Mouse (Mus musculus): ENCODE data around the gene Mff. TPM values are rescaled to one million over a fixed set of nuclear protein-coding genes. Genes with fewer than 3 reads are reported as not detected.

Gene Mff
- polyA plus RNA-seq, 2 experiments, result 176 to 223 TPM

DNA sequence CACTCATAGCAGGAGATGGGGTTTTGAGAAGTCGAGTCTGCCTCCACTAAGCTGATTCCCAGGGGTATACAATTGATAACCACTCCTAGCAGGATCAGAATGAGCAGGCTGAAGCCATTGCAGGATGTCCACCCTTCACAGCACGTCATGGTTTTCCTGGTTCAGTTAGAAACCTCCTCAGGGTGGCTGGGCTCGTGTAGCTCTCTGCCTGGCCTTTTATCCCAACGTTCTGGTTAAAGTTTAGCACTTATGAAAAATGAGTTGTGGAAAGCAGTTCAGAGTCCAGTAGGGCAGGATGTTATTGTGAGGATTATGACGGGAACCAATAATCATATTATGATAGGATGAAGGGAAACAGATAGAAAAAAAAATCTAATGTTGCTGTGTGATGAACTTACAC is 43.6 kb downstream of the Mff start, which contains the start of gene Tm4sf20:
Gene Tm4sf20, minus strand, starts transcription at position 193 of the 400 bp plus-strand sequence.
- Histone ChIP-seq H3K4me2 (replicated peaks; ENCODE audit: low read depth, low read length, severe bottlenecking) (no peak within 1 kb of the TSS), H3K4me3 (replicated peaks; ENCODE audit: low read length) (no peak within 1 kb of the TSS), H3K36me3 (ENCODE audit: control insufficient read depth, insufficient read depth, low read length) (no peaks in the 10 kb centered on the region), H3K27me3 (ENCODE audit: control insufficient read depth, insufficient read depth, low read length) (no peaks in the 10 kb centered on the region), H3K27ac (replicated peaks; ENCODE audit: low read depth, low read length) (no peak within 1 kb of the TSS), H3K9me3 (ENCODE audit: control insufficient read depth, low read length) (no peaks in the 10 kb centered on the region), H3K4me1 (ENCODE audit: control insufficient read depth, insufficient read depth, low read length) (no peaks in the 10 kb centered on the region), H3K9ac (ENCODE audit: low read depth, low read length, severe bottlenecking) (no peak within 1 kb of the TSS)
- DNase-seq (ENCODE audit: low spot score) (no peak), ATAC-seq (ENCODE audit: low FRiP score, low read depth) (no peak)
- 77% methylated on average over 5 of the region's 5 CpGs for WGBS
- no peak for TF ChIP-seq POLR2A (IDR thresholded peaks at IDR 0.05; ENCODE audit: borderline replicate concordance, extremely low read depth, insufficient read depth, insufficient read length)

DNA sequence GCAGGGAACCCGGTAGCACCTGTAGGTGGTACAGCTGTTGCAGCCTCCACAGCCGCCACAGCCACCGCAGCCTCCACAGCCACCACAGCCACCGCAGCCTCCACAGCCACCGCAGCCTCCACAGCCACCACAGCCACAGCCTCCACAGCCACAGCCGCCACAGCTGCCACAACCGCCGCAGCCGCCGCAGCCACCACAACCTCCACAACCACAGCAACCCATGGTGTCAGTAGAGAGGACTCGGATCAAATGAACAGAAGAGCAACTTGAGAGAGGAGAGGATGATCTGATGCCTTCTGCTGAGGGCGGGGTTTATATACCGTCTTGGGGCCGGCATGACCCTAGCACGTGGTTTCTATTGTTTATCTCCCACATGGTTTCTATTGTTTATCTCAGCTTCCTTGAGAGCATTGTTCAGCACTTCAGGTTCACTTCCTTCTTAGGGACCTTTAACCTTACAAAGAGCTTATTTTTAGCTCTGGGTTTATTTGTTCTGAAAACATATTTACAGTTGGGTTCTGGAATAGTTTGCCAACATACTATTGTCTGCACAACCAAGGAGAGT is 46.4 kb downstream of the Mff start, which contains the start of gene Gm47791:
Gene Gm47791, minus strand, starts transcription at position 222 of the 565 bp plus-strand sequence.
- Histone ChIP-seq H3K9me3 (ENCODE audit: control insufficient read depth, low read length) (no peaks in the 10 kb centered on the region), H3K27ac (replicated peaks; ENCODE audit: low read depth, low read length) (no peak within 1 kb of the TSS), H3K27me3 (ENCODE audit: control insufficient read depth, insufficient read depth, low read length) (no peaks in the 10 kb centered on the region), H3K9ac (ENCODE audit: low read depth, low read length, severe bottlenecking) (no peak within 1 kb of the TSS), H3K4me1 (ENCODE audit: control insufficient read depth, insufficient read depth, low read length) (no peaks in the 10 kb centered on the region), H3K4me2 (replicated peaks; ENCODE audit: low read depth, low read length, severe bottlenecking) (no peak within 1 kb of the TSS), H3K4me3 (replicated peaks; ENCODE audit: low read length) (no peak within 1 kb of the TSS), H3K36me3 (ENCODE audit: control insufficient read depth, insufficient read depth, low read length) (no peaks in the 10 kb centered on the region)
- TF ChIP-seq POLR2A (IDR thresholded peaks at IDR 0.05; ENCODE audit: borderline replicate concordance, extremely low read depth, insufficient read depth, insufficient read length), result no peak
- 94% methylated on average over 15 of the region's 15 CpGs for WGBS
- ATAC-seq (ENCODE audit: low FRiP score, low read depth) (no peak), DNase-seq (ENCODE audit: low spot score) (no peak)

DNA sequence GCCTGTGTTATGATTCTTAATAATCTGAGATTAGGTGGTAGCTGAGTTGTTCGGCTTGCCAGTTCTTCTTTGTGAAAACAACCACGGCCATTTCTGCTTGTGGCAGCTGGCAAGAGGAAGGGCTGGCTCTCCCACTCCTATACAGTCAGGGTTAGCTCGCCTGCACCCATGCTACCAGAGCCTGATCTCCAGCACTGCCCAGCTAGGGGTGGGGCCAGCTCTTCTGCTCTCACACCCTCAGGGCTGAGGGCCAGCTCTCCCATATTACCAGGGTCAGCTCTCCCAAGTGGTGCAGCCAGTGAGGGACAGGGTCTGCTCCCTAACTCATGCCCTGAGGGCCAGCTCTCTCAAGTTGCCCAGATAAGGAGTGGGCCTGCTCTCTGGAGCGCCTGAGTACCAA is 47.7 kb downstream of the Mff start:
- ATAC-seq (ENCODE audit: low FRiP score, low read depth) (no peak), DNase-seq (ENCODE audit: low spot score) (no peak)
- TF ChIP-seq POLR2A (IDR thresholded peaks at IDR 0.05; ENCODE audit: borderline replicate concordance, extremely low read depth, insufficient read depth, insufficient read length), result no peak
- Histone ChIP-seq H3K27me3 (ENCODE audit: control insufficient read depth, insufficient read depth, low read length) (no peaks in the 10 kb centered on the region), H3K9ac (ENCODE audit: low read depth, low read length, severe bottlenecking) (no peak overlapping the region), H3K4me3 (replicated peaks; ENCODE audit: low read length) (no peak overlapping the region), H3K9me3 (ENCODE audit: control insufficient read depth, low read length) (no peaks in the 10 kb centered on the region), H3K4me1 (ENCODE audit: control insufficient read depth, insufficient read depth, low read length) (no peaks in the 10 kb centered on the region), H3K27ac (replicated peaks; ENCODE audit: low read depth, low read length) (no peak overlapping the region), H3K4me2 (replicated peaks; ENCODE audit: low read depth, low read length, severe bottlenecking) (no peak overlapping the region), H3K36me3 (ENCODE audit: control insufficient read depth, insufficient read depth, low read length) (no peaks in the 10 kb centered on the region)
- 90% methylated on average over 4 of the region's 4 CpGs for WGBS

DNA sequence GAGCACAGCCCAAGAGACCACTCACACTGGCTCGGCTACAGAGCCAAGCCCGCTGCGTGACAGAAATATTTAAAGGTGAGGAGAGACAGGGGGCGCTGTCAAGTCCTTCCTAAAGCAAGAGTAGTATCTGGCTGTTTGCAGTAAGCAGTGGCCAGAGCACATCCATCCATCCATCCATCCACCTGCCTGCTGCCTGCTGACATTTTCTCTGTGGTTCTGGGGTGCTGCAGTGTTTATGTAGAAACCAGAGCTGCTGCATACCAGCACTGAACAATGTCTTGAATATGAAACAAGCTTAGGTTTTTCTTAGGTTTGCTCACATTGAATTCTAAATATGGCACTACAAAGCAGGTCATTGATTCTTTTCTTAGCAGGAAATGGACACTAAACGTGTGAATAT is 48.5 kb downstream of the Mff start:
- no peak overlapping the region for H3K9ac ChIP-seq (ENCODE audit: low read depth, low read length, severe bottlenecking)
- H3K4me3 ChIP-seq (replicated peaks; ENCODE audit: low read length), result no peak overlapping the region
- H3K36me3 ChIP-seq (ENCODE audit: control insufficient read depth, insufficient read depth, low read length), result no peaks in the 10 kb centered on the region
- 70% methylated on average over 5 of the region's 5 CpGs for WGBS
- no peak for ATAC-seq (ENCODE audit: low FRiP score, low read depth)
- H3K4me1 ChIP-seq (ENCODE audit: control insufficient read depth, insufficient read depth, low read length), result no peaks in the 10 kb centered on the region
- H3K4me2 ChIP-seq (replicated peaks; ENCODE audit: low read depth, low read length, severe bottlenecking), result no peak overlapping the region
- no peak for DNase-seq (ENCODE audit: low spot score)
- no peaks in the 10 kb centered on the region for H3K9me3 ChIP-seq (ENCODE audit: control insufficient read depth, low read length)
- no peak overlapping the region for H3K27ac ChIP-seq (replicated peaks; ENCODE audit: low read depth, low read length)
- no peaks in the 10 kb centered on the region for H3K27me3 ChIP-seq (ENCODE audit: control insufficient read depth, insufficient read depth, low read length)
- no peak for TF ChIP-seq POLR2A (IDR thresholded peaks at IDR 0.05; ENCODE audit: borderline replicate concordance, extremely low read depth, insufficient read depth, insufficient read length)

DNA sequence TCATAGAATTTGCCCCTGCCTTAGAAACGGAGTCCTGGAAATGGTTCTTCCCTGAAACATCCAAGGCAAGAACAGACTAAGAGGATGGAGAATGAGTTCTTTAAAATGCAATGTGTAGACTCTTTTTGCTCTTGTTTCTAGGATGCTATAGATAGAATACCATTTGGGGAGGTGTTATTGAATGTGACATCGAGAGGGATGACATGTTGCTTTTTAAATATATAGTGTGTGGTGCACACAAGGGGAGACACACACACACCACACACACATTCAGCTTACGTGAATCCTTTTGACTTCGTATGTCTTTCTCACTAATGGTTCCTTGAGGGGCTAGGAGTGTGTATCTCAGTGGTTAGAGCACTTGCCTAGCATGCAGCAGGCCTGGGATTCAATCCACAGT is 50.6 kb downstream of the Mff start:
- Histone ChIP-seq H3K27me3 (ENCODE audit: control insufficient read depth, insufficient read depth, low read length) (no peaks in the 10 kb centered on the region), H3K36me3 (ENCODE audit: control insufficient read depth, insufficient read depth, low read length) (no peaks in the 10 kb centered on the region), H3K9ac (ENCODE audit: low read depth, low read length, severe bottlenecking) (no peak overlapping the region), H3K27ac (replicated peaks; ENCODE audit: low read depth, low read length) (no peak overlapping the region), H3K4me3 (replicated peaks; ENCODE audit: low read length) (no peak overlapping the region), H3K4me2 (replicated peaks; ENCODE audit: low read depth, low read length, severe bottlenecking) (no peak overlapping the region), H3K9me3 (ENCODE audit: control insufficient read depth, low read length) (no peaks in the 10 kb centered on the region), H3K4me1 (ENCODE audit: control insufficient read depth, insufficient read depth, low read length) (no peaks in the 10 kb centered on the region)
- 86% methylated on average over 4 of the region's 4 CpGs for WGBS
- no peak for TF ChIP-seq POLR2A (IDR thresholded peaks at IDR 0.05; ENCODE audit: borderline replicate concordance, extremely low read depth, insufficient read depth, insufficient read length)
- ATAC-seq (ENCODE audit: low FRiP score, low read depth) (no peak), DNase-seq (ENCODE audit: low spot score) (no peak)

Measured in limb, embryonic 14.5 days (tissue).